Mouse (Mus musculus): ENCODE results near the gene Ddx43. TPM values are rescaled to one million over a fixed set of nuclear protein-coding genes. Genes with fewer than 3 reads are reported as not detected.

Ddx43 gene
- polyA plus RNA-seq, 1 experiment, result not detected

- under 1% methylated on average over 9 of the region's 9 CpGs for WGBS
- peak overlapping the region; percentile 69 for H3K4me3 ChIP-seq (replicated peaks; ENCODE audit: control insufficient read depth, low read depth, low read length)
- H3K4me1 ChIP-seq (ENCODE audit: control insufficient read depth, insufficient read depth, low read length), result peaks cover 3% of the 10 kb centered on the region; the same call in 1 of the 2 replicates
- H3K27ac ChIP-seq (ENCODE audit: control insufficient read depth, insufficient read depth, low read depth, low read length, poor library complexity), result peak overlapping the region; percentile 76; the same call in 1 of the 2 replicates
- TF ChIP-seq CTCF (IDR thresholded peaks at IDR 0.05; ENCODE audit: control insufficient read depth, insufficient read depth, low read length) (no peak), POLR2A (IDR thresholded peaks at IDR 0.05; ENCODE audit: borderline replicate concordance, control insufficient read depth, low read depth, low read length) (no peak)
Measured at GRCm38 (mm10) chr9:78442237-78442578, 46.6 kb downstream of the Ddx43 start.

- Histone ChIP-seq H3K4me3 (replicated peaks; ENCODE audit: control insufficient read depth, low read depth, low read length) (peak within 1 kb of the TSS; percentile 69), H3K4me1 (ENCODE audit: control insufficient read depth, insufficient read depth, low read length) (peaks cover 3% of the 10 kb centered on the region; the same call in 1 of the 2 replicates), H3K27ac (ENCODE audit: control insufficient read depth, insufficient read depth, low read depth, low read length, poor library complexity) (peak within 1 kb of the TSS; percentile 76)
- WGBS, result under 1% methylated on average over 81 of the region's 81 CpGs
- TF ChIP-seq POLR2A (IDR thresholded peaks at IDR 0.05; ENCODE audit: borderline replicate concordance, control insufficient read depth, low read depth, low read length), result no peak; the same call in 1 of the 2 replicates
- TF ChIP-seq CTCF (IDR thresholded peaks at IDR 0.05; ENCODE audit: control insufficient read depth, insufficient read depth, low read length), result no peak
Measured at GRCm38 (mm10) chr9:78442579-78443392, 47.2 kb downstream of the Ddx43 start, which contains the start of gene Cgas. TSS of gene Cgas (minus strand) at chr9:78443237.

GRCm38 (mm10) chr9:78447606-78447972 lies 52.0 kb downstream of the Ddx43 start:
- Histone ChIP-seq H3K4me1 (ENCODE audit: control insufficient read depth, insufficient read depth, low read length) (peaks cover 5% of the 10 kb centered on the region; the same call in 1 of the 2 replicates), H3K4me3 (replicated peaks; ENCODE audit: control insufficient read depth, low read depth, low read length) (peak overlapping the region; percentile 98), H3K27ac (ENCODE audit: control insufficient read depth, insufficient read depth, low read depth, low read length, poor library complexity) (no peak overlapping the region)
- TF ChIP-seq CTCF (IDR thresholded peaks at IDR 0.05; ENCODE audit: control insufficient read depth, insufficient read depth, low read length) (no peak), POLR2A (IDR thresholded peaks at IDR 0.05; ENCODE audit: borderline replicate concordance, control insufficient read depth, low read depth, low read length) (no peak)
- WGBS, result 47% methylated on average over 9 of the region's 9 CpGs

- Histone ChIP-seq H3K27ac (ENCODE audit: control insufficient read depth, insufficient read depth, low read depth, low read length, poor library complexity) (peak within 1 kb of the TSS; percentile 95), H3K4me1 (ENCODE audit: control insufficient read depth, insufficient read depth, low read length) (peaks cover 5% of the 10 kb centered on the region; the same call in 1 of the 2 replicates), H3K4me3 (replicated peaks; ENCODE audit: control insufficient read depth, low read depth, low read length) (peak within 1 kb of the TSS; percentile 98)
- peak; percentile 78; the same call in 1 of the 2 replicates for TF ChIP-seq POLR2A (IDR thresholded peaks at IDR 0.05; ENCODE audit: borderline replicate concordance, control insufficient read depth, low read depth, low read length)
- TF ChIP-seq CTCF (IDR thresholded peaks at IDR 0.05; ENCODE audit: control insufficient read depth, insufficient read depth, low read length), result no peak
- WGBS, result under 1% methylated on average over 95 of the region's 96 CpGs
Measured at GRCm38 (mm10) chr9:78447973-78448873, 52.6 kb downstream of the Ddx43 start, which contains the start of the genes Mto1 and Gm17324. TSS of gene Mto1 (plus strand) at chr9:78448208. TSS of gene Gm17324 (minus strand) at chr9:78448786.

- WGBS, result 53% methylated on average over 5 of the region's 5 CpGs
- Histone ChIP-seq H3K4me1 (ENCODE audit: control insufficient read depth, insufficient read depth, low read length) (peaks cover 5% of the 10 kb centered on the region; the same call in 1 of the 2 replicates), H3K27ac (ENCODE audit: control insufficient read depth, insufficient read depth, low read depth, low read length, poor library complexity) (peak overlapping the region; percentile 75)
Measured at GRCm38 (mm10) chr9:78450404-78450803, 54.8 kb downstream of the Ddx43 start.

GRCm38 (mm10) chr9:78451382-78451781 lies 55.8 kb downstream of the Ddx43 start:
- peaks cover 5% of the 10 kb centered on the region; the same call in 1 of the 2 replicates for H3K4me1 ChIP-seq (ENCODE audit: control insufficient read depth, insufficient read depth, low read length)
- 16% methylated on average over 4 of the region's 4 CpGs for WGBS
- no peak for TF ChIP-seq POLR2A (IDR thresholded peaks at IDR 0.05; ENCODE audit: borderline replicate concordance, control insufficient read depth, low read depth, low read length)
- TF ChIP-seq CTCF (IDR thresholded peaks at IDR 0.05; ENCODE audit: control insufficient read depth, insufficient read depth, low read length), result no peak
- no peak overlapping the region for H3K4me3 ChIP-seq (replicated peaks; ENCODE audit: control insufficient read depth, low read depth, low read length)
- peak overlapping the region; percentile 83 for H3K27ac ChIP-seq (ENCODE audit: control insufficient read depth, insufficient read depth, low read depth, low read length, poor library complexity)

More at GRCm38 (mm10) chr9:78450404-78450803, 54.8 kb downstream of the Ddx43 start:
- no peak overlapping the region for H3K4me3 ChIP-seq (replicated peaks; ENCODE audit: control insufficient read depth, low read depth, low read length)
- TF ChIP-seq CTCF (IDR thresholded peaks at IDR 0.05; ENCODE audit: control insufficient read depth, insufficient read depth, low read length) (no peak), POLR2A (IDR thresholded peaks at IDR 0.05; ENCODE audit: borderline replicate concordance, control insufficient read depth, low read depth, low read length) (no peak)

GRCm38 (mm10) chr9:78457026-78457425 lies 61.4 kb downstream of the Ddx43 start:
- Histone ChIP-seq H3K4me1 (ENCODE audit: control insufficient read depth, insufficient read depth, low read length) (no peaks in the 10 kb centered on the region; the same call in none of the 2 replicates), H3K27ac (ENCODE audit: control insufficient read depth, insufficient read depth, low read depth, low read length, poor library complexity) (no peak overlapping the region), H3K4me3 (replicated peaks; ENCODE audit: control insufficient read depth, low read depth, low read length) (no peak overlapping the region)
- TF ChIP-seq POLR2A (IDR thresholded peaks at IDR 0.05; ENCODE audit: borderline replicate concordance, control insufficient read depth, low read depth, low read length) (no peak), CTCF (IDR thresholded peaks at IDR 0.05; ENCODE audit: control insufficient read depth, insufficient read depth, low read length) (no peak)
- 92% methylated on average over 8 of the region's 8 CpGs for WGBS
